Mouse (Mus musculus) stomach, embryonic 14.5 days (tissue): ENCODE measurements around the gene Ankrd36. TPM values are rescaled to one million over a fixed set of nuclear protein-coding genes. Genes with fewer than 3 reads are reported as not detected.

Experiments
- ATAC-seq: fragments of 200-750 bp; cut with Nextera tagmentation; 2 replicates; pipeline ENCODE4 v1.8.0; 2017; ENCODE audit warnings: low read depth, moderate TSS enrichment; ENCODE audit not compliant: insufficient number of reproducible peaks, insufficient read depth, low FRiP score
- H3K27ac ChIP-seq: fragments of 300-500 bp; sonication (generic); 2 replicates; pipeline ENCODE4 v1.5.1; 2014; ENCODE audit warnings: mild to moderate bottlenecking, low read length, moderate library complexity, mixed read lengths
- H3K27me3 ChIP-seq: fragments of 300-500 bp; sonication (generic); 2 replicates; pipeline ENCODE4 v1.6.1; 2014; ENCODE audit warnings: low read length, control low read depth, mixed read lengths; ENCODE audit not compliant: control insufficient read depth, insufficient read depth
- H3K36me3 ChIP-seq: fragments of 300-500 bp; sonication (generic); 2 replicates; pipeline ENCODE4 v1.6.1; 2014; ENCODE audit warnings: mild to moderate bottlenecking, control low read depth, low read length, moderate library complexity, mixed read lengths; ENCODE audit not compliant: control insufficient read depth, insufficient read depth
- H3K4me1 ChIP-seq: fragments of 300-500 bp; sonication (generic); 2 replicates; pipeline ENCODE4 v1.6.1; 2014; ENCODE audit warnings: low read length, control low read depth, mixed read lengths; ENCODE audit not compliant: control insufficient read depth, insufficient read depth
- H3K4me2 ChIP-seq: fragments of 300-500 bp; sonication (generic); replicated peaks from 2 replicates; pipeline ENCODE4 v1.6.1; 2014; ENCODE audit warnings: low read depth, low read length, control low read depth
- H3K4me3 ChIP-seq: fragments of 300-500 bp; sonication (generic); 2 replicates; pipeline ENCODE4 v1.5.1; 2014; ENCODE audit warnings: low read depth, low read length, control low read depth
- H3K9ac ChIP-seq: fragments of 300-500 bp; sonication (generic); replicated peaks from 2 replicates; pipeline ENCODE4 v1.6.1; 2014; ENCODE audit warnings: low read depth, mild to moderate bottlenecking, control low read depth, low read length, moderate library complexity, mixed read lengths
- H3K9me3 ChIP-seq: fragments of 300-500 bp; sonication (generic); 2 replicates; pipeline ENCODE4 v1.6.1; 2016; ENCODE audit warnings: low read depth, low read length, control low read depth; ENCODE audit not compliant: control insufficient read depth
- WGBS: fragments of 180-500 bp; shearing (Covaris S2); extraction: QIAGEN DNeasy Blood & Tissue Kit; methylation state at CpG from one replicate; pipeline ENCODE4 v1.1.7; 2014; 5-methylcytosine and 5-hydroxymethylcytosine counted together
- polyA plus RNA-seq: library from polyadenylated mRNA; unstranded; fragments of >200 nt; fragmentation: Nextera tagmentation; extraction: Ambion mirVana; gene quantifications from 2 replicates; pipeline ENCODE4 v1.2.1, GENCODE M21; 2014

Ankrd36 gene
- polyA plus RNA-seq, 1 experiment from 2014 or later = not detected

- H3K36me3 ChIP-seq = peaks cover 14% of the 10 kb centered on the region; the same call in 1 of the 2 replicates
- H3K4me2 ChIP-seq = no peak overlapping the region
- H3K9me3 ChIP-seq = no peaks in the 10 kb centered on the region
- no peak overlapping the region for H3K9ac ChIP-seq
- H3K27me3 ChIP-seq = no peaks in the 10 kb centered on the region
- no peak overlapping the region for H3K27ac ChIP-seq
- 74% methylated on average over 5 of the region's 5 CpGs for WGBS
- no peak for ATAC-seq
- H3K4me1 ChIP-seq = peaks cover 14% of the 10 kb centered on the region
- no peak overlapping the region for H3K4me3 ChIP-seq
These were observed 132.9 kb downstream of the Ankrd36 start for GRCm38 (mm10) chr11:5702271-5702956.

- H3K27ac ChIP-seq = no peak overlapping the region
- no peaks in the 10 kb centered on the region for H3K9me3 ChIP-seq
- no peak overlapping the region for H3K4me2 ChIP-seq
- WGBS = 92% methylated on average over 6 of the region's 6 CpGs
- ATAC-seq = no peak
- H3K36me3 ChIP-seq = peaks cover 14% of the 10 kb centered on the region; the same call in 1 of the 2 replicates
- H3K4me1 ChIP-seq = peaks cover 14% of the 10 kb centered on the region
- no peaks in the 10 kb centered on the region for H3K27me3 ChIP-seq
- no peak overlapping the region for H3K4me3 ChIP-seq
- no peak overlapping the region for H3K9ac ChIP-seq
These were observed 133.5 kb downstream of the Ankrd36 start for GRCm38 (mm10) chr11:5702957-5703332.

DNA sequence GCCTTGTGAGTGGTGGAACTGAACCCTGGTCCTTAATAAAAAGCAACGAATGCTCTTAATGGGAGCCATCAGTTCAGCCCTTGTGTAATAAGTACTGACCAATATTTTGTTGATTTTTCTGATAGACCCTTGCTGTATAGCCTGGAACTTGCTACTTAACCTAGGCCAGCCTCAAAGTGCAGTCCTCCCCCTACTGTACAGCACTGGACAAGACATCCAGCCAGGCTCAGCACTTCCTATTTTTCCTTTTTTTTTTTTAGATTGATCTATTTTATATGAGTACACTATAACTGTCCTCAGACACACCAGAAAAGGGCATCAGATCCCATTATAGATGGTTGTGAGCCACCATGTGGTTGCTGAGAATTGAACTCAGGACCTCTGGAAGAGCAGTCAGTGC is 133.9 kb downstream of the Ankrd36 start:
- no peaks in the 10 kb centered on the region for H3K9me3 ChIP-seq
- H3K4me3 ChIP-seq = no peak overlapping the region
- H3K4me2 ChIP-seq = no peak overlapping the region
- no peak overlapping the region for H3K27ac ChIP-seq
- H3K27me3 ChIP-seq = no peaks in the 10 kb centered on the region
- peaks cover 14% of the 10 kb centered on the region for H3K4me1 ChIP-seq
- 88% methylated on average over 1 of the region's 1 CpGs for WGBS
- no peak overlapping the region for H3K9ac ChIP-seq
- ATAC-seq = no peak
- H3K36me3 ChIP-seq = peaks cover 14% of the 10 kb centered on the region; the same call in 1 of the 2 replicates

DNA sequence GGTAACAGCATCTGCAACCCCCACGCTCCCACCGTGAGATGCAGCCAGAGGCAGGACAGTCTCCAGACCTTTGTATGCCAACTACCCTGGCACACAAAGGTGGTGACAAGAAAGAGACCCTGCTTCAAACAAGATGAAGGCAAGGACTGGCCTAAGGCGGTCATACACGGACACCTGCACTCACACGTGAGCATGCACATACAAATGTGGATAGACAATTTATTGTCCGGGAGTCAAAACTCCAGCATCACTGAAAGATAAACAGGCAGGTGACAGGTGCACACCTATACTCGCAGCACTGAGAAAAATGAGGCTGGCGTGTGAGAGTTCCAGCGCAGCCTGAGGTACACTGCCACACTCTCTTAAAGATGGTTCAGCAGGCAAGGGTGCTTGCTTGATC is 136.5 kb downstream of the Ankrd36 start:
- H3K9me3 ChIP-seq = no peaks in the 10 kb centered on the region
- H3K4me1 ChIP-seq = peaks cover 14% of the 10 kb centered on the region
- H3K4me3 ChIP-seq = no peak overlapping the region
- H3K9ac ChIP-seq = no peak overlapping the region
- no peak for ATAC-seq
- H3K36me3 ChIP-seq = peaks cover 14% of the 10 kb centered on the region; the same call in 1 of the 2 replicates
- peak overlapping the region; percentile 84 for H3K4me2 ChIP-seq
- 88% methylated on average over 9 of the region's 9 CpGs for WGBS
- H3K27ac ChIP-seq = no peak overlapping the region
- no peaks in the 10 kb centered on the region for H3K27me3 ChIP-seq

- H3K9me3 ChIP-seq = no peaks in the 10 kb centered on the region
- peaks cover 14% of the 10 kb centered on the region for H3K4me1 ChIP-seq
- peak overlapping the region; percentile 84 for H3K4me2 ChIP-seq
- H3K27me3 ChIP-seq = no peaks in the 10 kb centered on the region
- peaks cover 14% of the 10 kb centered on the region; the same call in 1 of the 2 replicates for H3K36me3 ChIP-seq
- ATAC-seq = peak; percentile 73
- H3K27ac ChIP-seq = peak overlapping the region; percentile 63; the same call in 1 of the 2 replicates
- peak overlapping the region; percentile 90 for H3K9ac ChIP-seq
- under 1% methylated on average over 43 of the region's 43 CpGs for WGBS
- H3K4me3 ChIP-seq = peak overlapping the region; percentile 96
These were observed 137.5 kb downstream of the Ankrd36 start for GRCm38 (mm10) chr11:5706874-5707529.

DNA sequence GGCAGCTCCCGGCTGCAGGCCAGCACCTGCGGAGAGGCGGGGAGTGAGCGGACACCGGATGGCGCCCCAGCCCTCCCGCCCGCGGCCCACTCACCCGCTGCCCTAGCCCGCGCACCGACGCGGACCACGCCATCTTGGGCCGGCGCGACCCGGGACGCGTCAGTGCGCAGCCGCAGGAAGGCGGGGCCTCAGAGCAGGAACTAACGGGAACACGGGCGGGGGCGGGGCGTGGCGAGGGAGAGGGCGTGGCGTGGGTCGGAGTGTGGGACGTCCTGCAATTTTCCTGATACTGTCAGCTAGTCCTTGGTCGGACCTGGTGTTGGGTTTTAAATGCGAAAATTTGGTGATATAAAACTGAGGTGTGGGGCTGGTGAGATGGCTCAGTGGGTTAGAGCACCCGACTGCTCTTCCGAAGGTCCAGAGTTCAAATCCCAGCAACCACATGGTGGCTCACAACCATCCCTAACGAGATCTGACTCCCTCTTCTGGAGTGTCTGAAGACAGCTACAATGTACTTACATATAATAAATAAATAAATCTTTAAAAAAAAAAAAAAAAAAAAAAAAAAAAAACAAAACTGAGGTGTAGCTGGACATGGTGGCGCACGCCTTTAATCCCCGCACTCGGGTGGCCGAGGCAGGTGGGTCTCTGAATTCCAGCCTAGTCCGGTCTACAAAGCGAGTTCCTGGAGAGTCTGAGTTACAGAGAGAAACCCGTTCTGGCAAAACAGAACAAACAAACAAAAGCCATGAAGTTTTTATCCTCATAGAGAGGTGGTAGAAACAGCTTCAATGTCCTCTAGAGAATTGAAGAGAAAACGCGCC is 138.3 kb downstream of the Ankrd36 start:
- Histone ChIP-seq H3K9me3 (no peaks in the 10 kb centered on the region), H3K9ac (peak overlapping the region; percentile 90), H3K36me3 (peaks cover 14% of the 10 kb centered on the region; the same call in 1 of the 2 replicates), H3K4me1 (peaks cover 14% of the 10 kb centered on the region), H3K27ac (peak overlapping the region; percentile 63; the same call in 1 of the 2 replicates), H3K4me2 (peak overlapping the region; percentile 84), H3K4me3 (peak overlapping the region; percentile 96), H3K27me3 (no peaks in the 10 kb centered on the region)
- ATAC-seq = peak; percentile 95
- 17% methylated on average over 49 of the region's 50 CpGs for WGBS

GRCm38 (mm10) chr11:5715179-5715578 is 145.7 kb downstream of the Ankrd36 start:
- Histone ChIP-seq H3K9me3 (no peaks in the 10 kb centered on the region), H3K36me3 (peaks cover 35% of the 10 kb centered on the region), H3K9ac (no peak overlapping the region), H3K27ac (no peak overlapping the region), H3K27me3 (no peaks in the 10 kb centered on the region), H3K4me2 (no peak overlapping the region), H3K4me1 (no peaks in the 10 kb centered on the region), H3K4me3 (no peak overlapping the region)
- no peak for ATAC-seq
- WGBS = 90% methylated on average over 9 of the region's 9 CpGs

- peaks cover 35% of the 10 kb centered on the region for H3K36me3 ChIP-seq
- H3K9ac ChIP-seq = no peak within 1 kb of the TSS
- H3K27ac ChIP-seq = no peak within 1 kb of the TSS
- no peak within 1 kb of the TSS for H3K4me2 ChIP-seq
- no peaks in the 10 kb centered on the region for H3K4me1 ChIP-seq
- WGBS = 83% methylated on average over 14 of the region's 14 CpGs
- H3K4me3 ChIP-seq = no peak within 1 kb of the TSS
- H3K9me3 ChIP-seq = no peaks in the 10 kb centered on the region
- no peak for ATAC-seq
- no peaks in the 10 kb centered on the region for H3K27me3 ChIP-seq
These were observed 146.2 kb downstream of the Ankrd36 start, which contains the start of gene Mrps24 for GRCm38 (mm10) chr11:5715630-5716105. Gene Mrps24, minus strand, starts transcription at chr11:5715680.
